Mouse (Mus musculus) stomach, postnatal 0 days (tissue): Measurements from ENCODE around the gene Sox6.

Experiments
- CTCF ChIP-seq: IDR thresholded peaks from 2 replicates; pipeline ENCODE4 v1.5.1; 2016; ENCODE audit warnings: antibody characterized with exemption, low read depth, mild to moderate bottlenecking, moderate library complexity
- EP300 ChIP-seq: optimal IDR thresholded peaks from 2 replicates; pipeline ENCODE3; 2016; ENCODE audit warnings: antibody characterized with exemption

- TF ChIP-seq CTCF = no peak
- TF ChIP-seq EP300 = no peak
These were observed 204.9 kb downstream of the Sox6 start for GRCm38 (mm10) chr7:115833701-115834100.
